Mouse (Mus musculus): ENCODE measurements at regions not wholly inside any gene's neighbourhood (a gene's known extent, or its start where the extent isn't known, plus 50 kb on each side); places are given as distances from the start of the nearest gene placed in this dataset.

DNA sequence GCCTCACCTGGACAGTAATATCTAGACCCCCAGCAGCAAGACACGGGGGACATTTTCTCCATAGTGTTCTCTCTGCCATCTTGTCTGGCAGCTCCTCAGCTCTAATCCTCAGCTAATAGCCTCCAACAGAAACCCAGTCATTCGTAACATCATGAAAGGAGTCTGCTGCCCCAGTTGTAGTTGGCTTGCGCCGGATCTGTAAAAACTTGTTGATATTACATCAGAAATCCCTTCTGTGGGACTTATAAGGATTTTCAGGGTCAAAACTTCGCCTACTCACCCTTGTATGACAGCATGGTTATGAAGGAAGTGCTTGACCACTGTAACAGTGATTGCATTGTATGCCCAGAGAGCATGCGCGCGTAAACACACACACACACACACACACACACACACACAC is 96.8 kb upstream of the Fat1 start:
- DNase-seq (ENCODE audit: low spot score in 2 of 2), result no peak

DNA sequence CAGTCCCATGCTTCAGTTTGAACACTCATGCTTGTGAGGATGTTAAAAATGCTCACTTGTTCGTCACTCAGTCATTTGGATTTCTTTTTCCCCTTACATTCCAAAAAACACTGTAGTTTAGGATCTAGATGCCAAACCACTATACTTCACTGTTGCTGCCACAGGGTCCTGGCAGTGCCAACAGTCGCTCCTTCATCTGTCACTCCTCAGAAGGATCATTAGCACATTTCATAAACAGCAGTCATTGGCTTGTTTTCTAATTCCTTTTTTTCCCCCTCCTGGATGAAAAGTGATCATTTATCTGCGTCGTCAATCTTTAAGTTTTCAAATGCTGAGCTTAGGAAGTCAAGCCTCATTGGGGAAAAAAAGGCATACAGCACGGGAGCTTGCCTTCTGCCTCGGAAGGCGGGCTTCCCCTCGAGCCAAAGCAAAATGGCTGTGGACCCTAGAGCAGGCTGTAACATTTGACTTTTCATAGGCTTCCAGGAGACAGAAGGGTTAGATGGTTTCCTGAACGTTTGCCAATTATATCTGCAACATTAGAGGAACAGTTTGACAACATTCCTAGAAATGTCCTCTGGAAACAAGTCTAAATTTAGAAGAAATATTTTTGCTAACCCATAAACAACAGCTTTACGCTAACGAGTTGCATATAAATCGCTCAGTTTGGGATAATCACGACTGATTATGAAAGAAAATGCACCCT is 95.6 kb upstream of the Fat1 start:
- DNase-seq (ENCODE audit: low spot score in 2 of 2), result no peak

DNA sequence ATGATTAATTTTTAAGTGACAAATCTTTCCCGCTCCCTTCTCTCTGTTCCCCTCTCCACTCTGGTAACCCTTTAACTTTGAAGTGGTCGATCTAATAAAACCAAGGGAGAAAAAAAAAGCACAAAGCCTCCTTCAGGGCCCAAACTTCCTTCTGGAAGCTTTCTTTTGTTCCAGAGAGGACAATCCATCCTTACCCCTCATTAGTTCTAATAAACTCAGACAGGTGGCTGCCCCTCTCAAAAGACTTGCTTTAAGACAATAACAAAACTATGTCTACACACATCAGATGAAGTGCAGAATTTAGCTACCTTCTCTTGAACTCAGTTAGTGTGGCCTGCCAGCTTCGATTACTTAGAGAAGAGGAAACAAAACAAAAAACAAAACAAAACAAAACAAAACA is 94.6 kb upstream of the Fat1 start:
- no peak for DNase-seq (ENCODE audit: low spot score in 2 of 2)

DNA sequence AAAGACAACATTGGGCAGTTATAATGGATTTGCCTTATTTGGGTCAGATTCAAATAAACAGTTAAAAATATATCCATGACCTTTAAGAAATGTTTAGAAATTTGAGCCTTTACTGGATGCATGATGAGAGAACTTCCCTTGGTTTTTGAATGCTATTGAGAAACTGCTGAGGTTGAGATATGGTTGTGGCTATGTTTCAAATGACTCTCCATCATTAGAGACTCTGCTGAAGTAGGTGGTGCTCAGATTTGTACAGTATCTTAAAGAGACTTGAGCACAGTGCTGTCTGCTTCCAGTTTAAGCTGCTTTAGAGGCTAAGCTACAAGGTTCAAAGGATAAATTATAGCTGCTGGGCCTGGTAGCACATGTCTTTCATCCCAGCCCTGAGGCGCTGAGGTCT is 90.9 kb upstream of the Fat1 start:
- no peak for DNase-seq (ENCODE audit: low spot score in 2 of 2)

DNA sequence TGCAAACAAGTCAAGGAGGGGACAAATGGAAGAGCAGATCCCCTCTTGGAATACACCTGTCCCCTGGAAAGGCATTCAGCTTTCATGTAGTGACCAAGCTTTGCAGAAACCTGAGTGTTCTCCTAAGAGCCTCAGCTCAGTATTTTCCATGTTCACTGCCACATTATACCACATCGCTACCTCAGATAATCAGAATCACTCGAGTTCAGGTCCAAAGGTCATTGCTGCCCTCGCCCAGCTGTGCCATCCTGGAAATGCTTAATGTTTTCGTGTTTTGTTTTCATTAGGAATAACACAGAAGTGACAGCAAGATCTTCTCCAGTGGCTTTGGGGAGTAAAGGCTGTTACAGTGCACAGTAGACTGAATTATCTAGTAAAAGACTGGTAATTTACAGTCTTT is 83.0 kb upstream of the Fat1 start:
- DNase-seq (ENCODE audit: low spot score in 2 of 2), result no peak

DNA sequence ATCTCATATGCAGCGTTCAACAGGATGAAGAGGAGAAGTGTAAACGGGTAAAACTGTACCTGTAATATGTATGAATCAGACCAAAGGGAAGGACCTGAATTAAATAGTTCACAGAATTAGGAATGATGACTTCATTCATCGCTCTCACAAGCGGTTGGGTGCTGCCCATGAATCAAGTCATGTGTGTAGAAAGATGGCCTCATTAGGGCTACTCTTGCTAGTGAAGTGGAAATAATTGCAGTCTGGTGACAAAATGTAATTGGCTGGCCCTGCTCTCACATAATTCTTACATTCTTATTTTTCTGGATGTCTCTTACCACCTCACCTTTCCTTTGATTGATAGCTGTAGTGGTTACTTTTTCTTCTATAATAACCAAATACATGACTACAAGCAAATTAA is 80.1 kb upstream of the Fat1 start:
- no peak for DNase-seq (ENCODE audit: low spot score in 2 of 2)

DNA sequence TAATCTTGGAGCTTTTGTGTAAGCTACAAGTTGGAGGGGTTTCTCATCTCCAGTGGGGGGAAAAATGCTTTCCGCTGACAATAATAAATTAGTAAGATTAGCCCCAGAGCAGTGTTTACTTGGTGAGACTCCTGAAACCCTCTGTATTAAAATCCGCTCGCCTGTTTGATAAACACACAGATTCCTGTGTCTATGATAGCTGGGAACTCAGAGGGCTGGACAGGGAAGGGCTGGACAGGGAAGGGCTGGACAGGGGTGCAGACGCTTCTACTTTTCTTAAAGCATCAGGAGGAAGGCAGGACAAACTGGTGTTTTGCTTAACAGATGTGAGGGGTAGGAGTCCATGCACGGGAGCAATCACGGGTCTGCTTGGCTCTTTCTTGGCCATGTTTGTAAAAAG is 68.0 kb upstream of the Fat1 start:
- no peak for DNase-seq (ENCODE audit: low spot score in 2 of 2)

DNA sequence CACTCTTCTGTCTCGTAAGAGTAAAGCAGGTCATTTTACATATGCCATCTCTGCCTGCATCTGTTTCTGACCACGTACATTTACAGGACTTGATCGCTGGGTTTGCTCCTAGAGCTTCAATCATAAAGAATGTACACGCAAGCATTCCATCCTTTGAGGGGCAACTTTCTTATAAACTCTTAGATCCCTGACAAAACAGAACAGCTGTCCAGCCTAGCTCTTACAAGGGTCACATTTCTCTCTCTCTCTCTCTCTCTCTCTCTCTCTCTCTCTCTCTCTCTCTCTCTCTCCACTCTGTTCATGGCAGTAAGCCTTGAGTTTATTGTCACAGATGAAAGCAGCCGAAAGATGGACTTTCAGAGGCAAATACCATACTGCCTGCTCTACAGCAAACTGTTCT is 67.6 kb upstream of the Fat1 start:
- DNase-seq (ENCODE audit: low spot score in 2 of 2), result no peak

DNA sequence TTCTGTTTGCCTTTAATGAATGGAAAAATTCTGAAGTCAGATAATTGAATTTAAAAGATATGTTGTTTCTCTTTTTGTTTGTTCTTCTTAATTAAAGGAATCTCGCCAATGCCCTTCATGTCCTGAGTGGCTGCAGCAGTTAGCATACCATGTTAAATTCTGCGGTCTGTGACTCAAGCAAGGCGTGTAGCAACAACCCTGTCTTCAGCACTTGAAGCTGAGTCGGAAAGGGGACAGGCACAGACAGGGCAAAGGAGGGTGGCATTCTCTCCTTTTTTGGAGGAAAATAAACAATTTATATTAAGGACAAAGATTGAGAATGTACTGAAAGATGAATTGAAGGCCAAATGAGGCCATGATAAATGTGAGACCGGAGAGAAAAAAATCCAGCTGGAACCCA is 58.2 kb upstream of the Fat1 start:
- no peak for DNase-seq (ENCODE audit: low spot score in 2 of 2)

DNA sequence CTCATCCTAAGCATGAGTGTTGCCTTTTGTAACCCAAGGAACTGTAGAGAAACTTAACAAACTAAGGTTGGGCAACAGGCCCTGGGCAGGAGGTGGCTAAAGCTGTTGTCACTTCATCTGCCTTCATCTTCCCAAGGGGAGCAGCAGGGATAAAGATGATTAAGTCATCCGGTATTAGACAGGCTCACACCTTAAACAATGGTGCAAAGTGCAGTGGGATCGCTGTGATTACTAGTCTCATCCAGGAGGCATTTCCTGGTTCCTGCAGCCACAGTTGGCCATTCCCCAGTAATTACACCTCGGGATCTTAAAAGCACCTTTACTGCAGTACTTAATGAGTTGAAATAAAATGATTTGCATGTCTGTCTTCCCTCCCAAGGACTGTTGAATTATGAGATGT is 57.0 kb upstream of the Fat1 start:
- DNase-seq (ENCODE audit: low spot score in 2 of 2), result no peak

DNA sequence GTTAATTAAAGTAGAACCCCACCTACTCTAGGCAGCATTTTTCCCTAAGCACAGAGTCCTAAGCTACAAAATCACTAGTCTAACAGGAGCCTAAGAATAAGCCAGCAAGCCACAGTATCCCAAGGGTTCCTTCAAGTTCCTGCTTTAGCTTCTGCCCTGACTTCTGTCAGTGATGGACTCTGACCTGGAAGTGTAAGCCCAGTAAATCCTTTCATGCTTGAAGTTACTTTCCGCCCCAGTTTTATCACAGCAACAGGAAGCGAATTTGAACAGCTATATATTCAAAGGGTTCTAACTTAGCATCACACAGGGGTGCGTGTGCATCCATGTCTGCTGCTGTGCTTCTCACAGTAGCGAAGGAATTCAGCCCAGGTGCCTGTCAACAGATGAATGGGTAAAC is 56.1 kb upstream of the Fat1 start:
- DNase-seq (ENCODE audit: low spot score in 2 of 2), result no peak

DNA sequence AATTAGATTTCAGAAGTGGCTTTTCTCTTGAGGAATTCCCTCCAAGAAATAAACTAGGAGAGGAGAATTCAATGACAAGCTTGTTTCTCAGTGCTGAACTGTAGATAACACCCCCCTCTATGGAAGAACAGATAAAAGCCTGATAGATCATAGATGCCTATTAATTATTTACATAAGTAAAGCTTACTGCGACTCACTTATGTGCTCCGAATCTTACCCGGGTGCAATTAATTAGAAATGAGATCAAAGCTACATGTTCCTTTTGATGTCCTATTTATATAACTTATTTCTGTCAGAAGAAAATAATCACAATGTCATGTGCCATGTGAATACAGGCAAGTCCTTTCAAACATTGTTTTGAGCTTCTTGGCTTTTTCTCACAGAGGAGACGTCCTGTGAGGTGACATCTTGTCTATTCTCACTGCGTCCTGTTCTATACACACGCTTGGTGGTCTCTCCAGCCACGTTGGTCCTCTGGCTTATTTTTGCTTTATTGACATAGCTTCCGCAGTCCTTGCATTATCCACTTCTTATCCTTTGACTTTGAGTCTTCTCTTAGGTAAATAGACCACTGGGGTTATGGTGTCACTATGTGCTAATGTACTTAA is 50.7 kb upstream of the Fat1 start:
- DNase-seq (ENCODE audit: low spot score in 2 of 2), result no peak

Measured in right cerebral cortex, postnatal 36 days (tissue).